Mouse (Mus musculus) forebrain, embryonic 11.5 days (tissue): ENCODE measurements around the gene Nup153. TPM values are rescaled to one million over a fixed set of nuclear protein-coding genes. Genes with fewer than 3 reads are reported as not detected.

Experiments
- ATAC-seq: fragments of 200-750 bp; cut with Nextera tagmentation; replicated peaks from 2 replicates; pipeline ENCODE4 v1.8.0; 2017; ENCODE audit warnings: moderate TSS enrichment; ENCODE audit not compliant: low FRiP score
- DNase-seq: peaks from one replicate; pipeline ENCODE4 v3.0.0-alpha.2; 2017; ENCODE audit warnings: low spot score
- H3K27ac ChIP-seq: fragments of 300-500 bp; sonication (generic); 2 replicates; pipeline ENCODE4 v1.5.1; 2014; ENCODE audit warnings: low read depth, low read length
- H3K27me3 ChIP-seq: fragments of 300-500 bp; sonication (generic); 2 replicates; pipeline ENCODE4 v1.6.1; 2014; ENCODE audit warnings: mild to moderate bottlenecking, low read length, mixed read lengths; ENCODE audit not compliant: control insufficient read depth, insufficient read depth
- H3K36me3 ChIP-seq: fragments of 300-500 bp; sonication (generic); 2 replicates; pipeline ENCODE4 v1.6.1; 2014; ENCODE audit warnings: mild to moderate bottlenecking, low read length, moderate library complexity, mixed read lengths; ENCODE audit not compliant: control insufficient read depth, insufficient read depth
- H3K4me1 ChIP-seq: fragments of 300-500 bp; sonication (generic); replicated peaks from 2 replicates; pipeline ENCODE4 v1.6.1; 2014; ENCODE audit warnings: low read length, mixed read lengths; ENCODE audit not compliant: control insufficient read depth, insufficient read depth
- H3K4me2 ChIP-seq: fragments of 300-500 bp; sonication (generic); 2 replicates; pipeline ENCODE4 v1.6.1; 2014; ENCODE audit warnings: low read depth, mild to moderate bottlenecking, low read length, moderate library complexity, mixed read lengths; ENCODE audit not compliant: severe bottlenecking
- H3K4me3 ChIP-seq: fragments of 300-500 bp; sonication (generic); 2 replicates; pipeline ENCODE4 v1.5.1; 2014; ENCODE audit warnings: low read depth, low read length
- H3K9ac ChIP-seq: fragments of 300-500 bp; sonication (generic); 2 replicates; pipeline ENCODE4 v1.6.1; 2014; ENCODE audit warnings: low read length
- H3K9me3 ChIP-seq: fragments of 300-500 bp; sonication (generic); 2 replicates; pipeline ENCODE4 v1.6.1; 2016; ENCODE audit warnings: low read length, mixed read lengths; ENCODE audit not compliant: control insufficient read depth
- WGBS: fragments of 180-500 bp; shearing (Covaris S2); extraction: QIAGEN DNeasy Blood & Tissue Kit; methylation state at CpG from one replicate; pipeline ENCODE4 v1.1.7; 2014; 5-methylcytosine and 5-hydroxymethylcytosine counted together
- polyA plus RNA-seq: library from polyadenylated mRNA; unstranded; fragments of >200 nt; fragmentation: Nextera tagmentation; extraction: Ambion mirVana; gene quantifications from 2 replicates; pipeline ENCODE4 v1.2.1, GENCODE M21; 2014

Nup153 gene
- polyA plus RNA-seq, 1 experiment from 2014 or later: 49.7 TPM

DNA sequence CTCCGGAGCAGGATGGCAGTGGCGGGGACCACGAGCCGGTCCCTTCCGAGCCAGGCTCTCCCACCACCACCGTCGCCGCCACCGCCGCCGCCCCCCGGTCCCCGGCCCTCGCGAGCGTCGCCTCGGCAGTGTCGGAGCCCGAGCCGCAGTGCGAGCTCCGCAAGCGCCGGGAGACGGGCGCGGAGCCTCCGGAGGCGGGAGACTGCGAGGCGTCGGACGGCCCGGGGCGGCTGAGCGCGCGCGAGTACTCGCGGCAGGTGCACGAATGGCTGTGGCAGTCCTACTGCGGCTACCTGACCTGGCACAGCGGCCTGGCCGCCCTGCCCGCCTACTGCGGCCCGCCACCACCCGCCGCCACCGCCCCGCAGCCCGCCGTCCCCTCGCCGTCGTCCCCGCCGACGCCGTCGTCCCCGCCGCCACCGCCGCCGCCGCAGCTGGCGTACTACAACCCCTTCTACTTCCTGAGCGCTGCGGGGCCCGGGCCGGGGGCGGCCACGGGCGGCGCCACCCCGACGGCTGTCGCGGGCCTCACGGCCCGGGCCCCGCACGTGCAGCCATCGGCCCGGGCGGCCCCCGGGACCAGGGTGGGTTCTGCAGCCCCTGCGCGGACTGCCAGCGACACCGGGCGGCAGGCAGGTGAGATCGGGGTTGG lies 58.0 kb downstream of the Nup153 start:
- peaks cover 6% of the 10 kb centered on the region for H3K4me1 ChIP-seq
- DNase-seq: peak; percentile 75
- peak overlapping the region; percentile 89 for H3K4me3 ChIP-seq
- under 1% methylated on average over 64 of the region's 96 CpGs for WGBS
- no peaks in the 10 kb centered on the region for H3K27me3 ChIP-seq
- no peaks in the 10 kb centered on the region for H3K9me3 ChIP-seq
- peak overlapping the region; percentile 87 for H3K9ac ChIP-seq
- no peaks in the 10 kb centered on the region; the same call in 1 of the 2 replicates for H3K36me3 ChIP-seq
- H3K27ac ChIP-seq: peak overlapping the region; percentile 66
- peak overlapping the region; percentile 80 for H3K4me2 ChIP-seq
- peak; percentile 69 for ATAC-seq

DNA sequence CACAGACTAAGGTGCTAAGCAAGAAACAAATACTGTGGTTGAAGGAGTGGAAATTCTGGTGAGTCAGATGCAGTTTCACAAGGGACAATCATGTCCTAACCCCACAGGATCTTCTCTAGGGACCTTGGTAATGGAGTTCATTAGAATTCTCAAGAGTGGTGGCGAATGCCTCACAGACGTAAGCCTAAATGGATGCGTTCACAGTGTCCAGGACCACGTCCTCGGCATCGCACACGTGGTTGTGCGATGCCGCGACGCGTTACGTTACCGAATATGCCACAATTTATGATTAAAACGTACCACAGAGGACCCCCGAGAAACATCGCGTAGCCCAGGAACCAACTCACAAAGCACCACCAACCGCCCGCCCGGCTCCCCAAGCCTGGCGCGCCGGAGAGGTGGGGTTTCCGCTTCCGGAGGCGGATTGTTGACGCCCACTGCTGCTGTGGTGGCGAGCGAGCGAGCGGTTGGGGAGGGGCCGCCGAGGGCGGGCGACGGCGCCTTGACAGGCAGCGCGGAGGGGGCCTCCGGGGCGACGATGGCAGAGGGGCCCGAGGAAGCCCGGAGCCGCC lies 58.6 kb downstream of the Nup153 start, which contains the start of gene Fam8a1:
Fam8a1 (plus strand) TSS at position 475 of the 572 bp plus-strand sequence.
- peaks cover 6% of the 10 kb centered on the region for H3K4me1 ChIP-seq
- H3K27ac ChIP-seq: peak within 1 kb of the TSS; percentile 66
- ATAC-seq (peak; percentile 93), DNase-seq (peak; percentile 96)
- no peaks in the 10 kb centered on the region; the same call in 1 of the 2 replicates for H3K36me3 ChIP-seq
- no peaks in the 10 kb centered on the region for H3K9me3 ChIP-seq
- peak within 1 kb of the TSS; percentile 80 for H3K4me2 ChIP-seq
- WGBS: under 1% methylated on average over 39 of the region's 46 CpGs
- H3K27me3 ChIP-seq: no peaks in the 10 kb centered on the region
- peak within 1 kb of the TSS; percentile 89 for H3K4me3 ChIP-seq
- H3K9ac ChIP-seq: peak within 1 kb of the TSS; percentile 87

DNA sequence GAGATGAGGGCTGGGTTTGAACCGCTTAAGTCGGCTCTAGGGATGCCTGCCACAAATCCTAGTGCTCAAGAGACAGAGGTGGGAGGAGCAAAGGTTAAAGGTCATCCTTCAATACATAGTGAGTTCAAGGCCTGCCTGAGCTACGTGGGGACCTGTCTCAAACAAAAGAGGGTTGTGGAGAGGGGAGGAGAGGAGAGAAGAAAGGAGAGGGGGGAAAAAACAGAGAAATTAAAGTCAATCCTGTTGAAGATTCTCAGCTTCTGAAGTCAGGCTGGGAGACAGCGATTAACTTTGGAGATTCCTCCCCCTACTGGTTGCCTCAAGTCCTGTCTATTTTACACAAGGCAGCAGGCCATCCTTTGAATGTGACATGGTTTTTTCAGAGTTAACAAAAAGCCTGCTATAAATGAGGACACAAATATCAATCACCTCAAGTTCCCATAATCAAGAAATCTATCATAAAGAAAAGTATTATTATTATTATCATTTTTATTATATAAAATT lies 64.2 kb downstream of the Nup153 start:
- ATAC-seq (no peak), DNase-seq (no peak)
- Histone ChIP-seq H3K4me3 (no peak overlapping the region), H3K36me3 (no peaks in the 10 kb centered on the region), H3K9me3 (no peaks in the 10 kb centered on the region), H3K4me2 (no peak overlapping the region), H3K9ac (no peak overlapping the region), H3K27me3 (no peaks in the 10 kb centered on the region), H3K4me1 (no peaks in the 10 kb centered on the region), H3K27ac (no peak overlapping the region)
- 28% methylated on average over 4 of the region's 4 CpGs for WGBS

DNA sequence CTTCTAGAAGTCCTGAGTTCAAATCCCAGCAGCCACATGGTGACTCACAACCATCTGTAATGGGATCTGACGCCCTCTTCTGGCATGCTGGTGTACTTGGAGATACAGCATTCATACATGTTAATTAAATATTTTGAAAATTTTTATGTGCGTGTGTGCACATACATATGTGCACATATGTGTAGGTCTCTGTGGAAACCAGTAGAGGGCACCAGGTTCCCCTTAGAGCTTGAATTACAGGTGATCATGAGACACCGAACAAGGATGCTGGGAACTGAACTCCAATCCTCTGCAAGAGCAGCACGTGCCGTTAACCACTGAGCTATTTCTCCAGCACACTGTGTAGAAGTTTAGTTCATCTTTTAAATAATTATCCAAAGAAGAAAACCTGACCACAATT lies 68.5 kb downstream of the Nup153 start:
- Histone ChIP-seq H3K36me3 (no peaks in the 10 kb centered on the region), H3K9me3 (no peaks in the 10 kb centered on the region), H3K27me3 (no peaks in the 10 kb centered on the region), H3K4me3 (no peak overlapping the region), H3K4me2 (no peak overlapping the region), H3K4me1 (no peaks in the 10 kb centered on the region), H3K27ac (no peak overlapping the region), H3K9ac (no peak overlapping the region)
- no peak for DNase-seq
- WGBS: 89% methylated on average over 5 of the region's 5 CpGs
- ATAC-seq: no peak

DNA sequence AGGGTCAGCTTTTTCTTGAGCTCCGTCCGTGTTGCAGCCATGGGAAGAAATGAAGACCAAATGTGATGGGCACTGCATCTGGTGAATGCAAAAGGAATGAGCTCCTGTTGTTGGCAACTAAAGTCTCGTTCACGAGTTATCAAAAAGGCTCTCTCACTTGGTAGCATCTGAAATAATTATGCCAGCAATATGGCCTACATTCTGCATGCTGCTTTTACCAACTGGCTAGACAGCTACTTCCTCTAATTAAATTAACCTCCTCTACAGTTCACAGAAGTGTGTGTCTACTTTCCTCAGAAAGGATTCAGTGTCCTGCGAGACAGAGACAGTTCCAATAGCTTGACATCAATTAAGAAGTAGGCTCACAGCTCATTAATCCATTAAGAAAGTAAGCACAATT lies 73.2 kb downstream of the Nup153 start:
- H3K9me3 ChIP-seq: no peaks in the 10 kb centered on the region
- ATAC-seq (no peak), DNase-seq (no peak)
- no peaks in the 10 kb centered on the region for H3K27me3 ChIP-seq
- H3K4me1 ChIP-seq: no peaks in the 10 kb centered on the region
- H3K9ac ChIP-seq: no peak overlapping the region
- WGBS: 71% methylated on average over 5 of the region's 5 CpGs
- H3K4me3 ChIP-seq: no peak overlapping the region
- H3K36me3 ChIP-seq: no peaks in the 10 kb centered on the region
- H3K4me2 ChIP-seq: no peak overlapping the region
- H3K27ac ChIP-seq: no peak overlapping the region

DNA sequence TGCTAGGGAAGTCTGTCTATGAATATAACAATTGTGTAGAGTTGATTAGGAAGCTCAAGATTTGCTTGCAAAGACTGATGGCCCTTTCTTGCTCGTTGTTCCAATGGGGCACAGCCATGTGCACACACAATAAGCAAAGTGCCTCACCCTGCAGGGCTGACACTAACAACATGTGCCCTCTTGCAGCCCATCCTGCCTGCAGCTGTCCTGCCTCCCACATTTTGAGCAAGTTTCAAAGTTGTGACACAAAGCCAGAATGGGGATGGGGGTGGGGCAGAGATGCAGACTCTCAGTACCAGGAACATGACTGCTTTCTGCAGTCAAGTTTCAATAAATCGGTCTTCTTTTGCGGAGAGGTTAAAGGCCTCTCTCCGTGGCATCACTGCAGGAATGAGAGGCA lies 74.1 kb downstream of the Nup153 start:
- ATAC-seq (no peak), DNase-seq (no peak)
- H3K9me3 ChIP-seq: no peaks in the 10 kb centered on the region
- no peaks in the 10 kb centered on the region for H3K36me3 ChIP-seq
- H3K4me2 ChIP-seq: no peak overlapping the region
- H3K4me1 ChIP-seq: no peaks in the 10 kb centered on the region
- no peak overlapping the region for H3K4me3 ChIP-seq
- H3K9ac ChIP-seq: no peak overlapping the region
- no peak overlapping the region for H3K27ac ChIP-seq
- 73% methylated on average over 4 of the region's 4 CpGs for WGBS
- H3K27me3 ChIP-seq: no peaks in the 10 kb centered on the region

DNA sequence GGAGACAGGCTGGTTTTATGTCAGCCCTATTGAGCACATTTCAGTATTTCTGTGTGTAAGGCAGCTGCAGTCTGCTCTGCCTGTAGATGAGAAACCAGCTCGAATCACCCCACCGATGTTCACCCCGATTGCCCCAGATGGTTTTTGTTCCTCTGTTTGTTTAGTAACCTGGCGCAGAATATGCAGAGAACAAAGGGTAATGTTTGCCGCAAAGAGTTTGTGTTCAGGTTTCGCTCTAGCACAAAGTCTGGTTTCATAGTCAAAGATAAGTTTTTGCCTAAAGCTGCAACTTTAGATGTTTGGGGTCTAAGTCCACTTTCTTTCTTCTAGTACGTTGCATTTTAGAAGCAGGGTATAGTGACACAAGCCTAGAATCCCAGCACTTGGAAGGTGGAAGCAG lies 75.1 kb downstream of the Nup153 start:
- no peaks in the 10 kb centered on the region for H3K9me3 ChIP-seq
- H3K27me3 ChIP-seq: no peaks in the 10 kb centered on the region
- H3K27ac ChIP-seq: no peak overlapping the region
- no peak overlapping the region for H3K4me3 ChIP-seq
- no peaks in the 10 kb centered on the region for H3K4me1 ChIP-seq
- WGBS: 89% methylated on average over 7 of the region's 7 CpGs
- DNase-seq (no peak), ATAC-seq (no peak)
- no peak overlapping the region for H3K9ac ChIP-seq
- no peaks in the 10 kb centered on the region for H3K36me3 ChIP-seq
- no peak overlapping the region for H3K4me2 ChIP-seq

DNA sequence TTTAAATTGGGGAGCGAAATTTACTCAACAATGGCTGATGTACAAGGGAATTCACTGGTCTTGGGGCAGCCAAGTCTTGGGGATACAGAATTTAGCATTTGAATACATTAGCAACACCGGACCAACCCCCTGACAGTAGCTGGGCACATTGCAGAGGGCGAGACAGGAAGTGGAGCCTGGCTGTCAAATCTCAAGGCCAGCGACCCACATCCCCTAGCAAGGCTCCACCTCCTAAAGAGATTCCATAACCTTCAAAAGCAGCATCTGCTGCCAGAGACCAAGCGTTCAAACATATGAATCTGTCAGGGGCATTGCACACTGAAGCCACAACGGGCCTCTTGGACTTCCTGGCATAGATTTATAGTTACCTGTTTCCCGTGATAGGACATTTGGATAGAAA lies 75.9 kb downstream of the Nup153 start:
- Histone ChIP-seq H3K4me2 (no peak overlapping the region), H3K9me3 (no peaks in the 10 kb centered on the region), H3K4me3 (no peak overlapping the region), H3K27ac (no peak overlapping the region), H3K4me1 (no peaks in the 10 kb centered on the region), H3K27me3 (no peaks in the 10 kb centered on the region), H3K9ac (no peak overlapping the region), H3K36me3 (no peaks in the 10 kb centered on the region)
- DNase-seq (no peak), ATAC-seq (no peak)
- WGBS: 94% methylated on average over 7 of the region's 7 CpGs

DNA sequence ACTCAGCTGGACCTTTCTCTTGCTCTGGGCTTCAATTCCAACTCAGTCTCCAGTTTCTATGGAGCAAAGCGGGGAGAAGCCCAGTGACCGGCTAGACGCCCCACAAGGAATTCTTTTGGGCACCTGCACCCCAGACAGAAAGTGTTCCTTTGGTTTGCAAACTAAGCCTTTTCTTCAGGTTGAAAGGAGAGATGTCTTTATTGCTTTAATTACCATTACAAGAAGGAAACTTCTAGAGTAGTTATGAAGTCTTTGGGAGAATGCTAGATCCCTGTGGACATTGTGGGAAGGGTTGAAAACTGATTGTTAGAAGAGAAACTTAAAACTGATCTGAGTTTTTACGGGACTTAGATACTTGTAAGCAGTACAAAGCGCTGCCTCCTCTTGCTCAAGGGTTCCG lies 82.3 kb downstream of the Nup153 start:
- no peaks in the 10 kb centered on the region for H3K4me1 ChIP-seq
- DNase-seq (no peak), ATAC-seq (no peak)
- no peak overlapping the region for H3K27ac ChIP-seq
- peaks cover 6% of the 10 kb centered on the region for H3K9me3 ChIP-seq
- no peaks in the 10 kb centered on the region for H3K36me3 ChIP-seq
- H3K9ac ChIP-seq: no peak overlapping the region
- H3K27me3 ChIP-seq: no peaks in the 10 kb centered on the region
- 74% methylated on average over 6 of the region's 6 CpGs for WGBS
- H3K4me2 ChIP-seq: no peak overlapping the region
- H3K4me3 ChIP-seq: no peak overlapping the region
